Mouse (Mus musculus): ENCODE results near the gene Lrrc75b. TPM values are rescaled to one million over a fixed set of nuclear protein-coding genes. Genes with fewer than 3 reads are reported as not detected.

Gene Lrrc75b
- total and polyA plus RNA-seq, 3 experiments = not detected

GRCm38 (mm10) chr10:75552106-75552505 is 8.0 kb downstream of the Lrrc75b start:
- Histone ChIP-seq H3K9ac (ENCODE audit: control insufficient read depth, low read depth, low read length, poor library complexity, severe bottlenecking) (no peak overlapping the region), H3K9me3 (replicated peaks; ENCODE audit: insufficient read depth, low read length) (no peaks in the 10 kb centered on the region), H3K27me3 (ENCODE audit: control insufficient read depth in 1 of 2, insufficient read depth in 2 of 2, low read length in 2 of 2) (no peaks in the 10 kb centered on the region), H3K27ac (ENCODE audit: control insufficient read depth, low read depth, low read length) (no peak overlapping the region), H3K4me3 (ENCODE audit: control insufficient read depth in 1 of 2, insufficient read depth in 1 of 2, low read depth in 2 of 2, low read length in 2 of 2) (no peak overlapping the region), H3K4me1 (ENCODE audit: control insufficient read depth in 1 of 2, insufficient read depth in 2 of 2, low read length in 2 of 2) (no peaks in the 10 kb centered on the region; a peak in 1 of 4 replicates), H3K36me3 (ENCODE audit: control insufficient read depth in 1 of 2, insufficient read depth in 2 of 2, low read length in 2 of 2) (no peaks in the 10 kb centered on the region), H3K79me2 (ENCODE audit: control insufficient read depth, insufficient read depth, low read length, poor library complexity) (no peaks in the 10 kb centered on the region)
- DNase-seq (ENCODE audit: low read depth, low spot score) = no peak
- TF ChIP-seq ZNF384 (IDR thresholded peaks at IDR 0.05; ENCODE audit: low read depth, low read length) = no peak
- TF ChIP-seq POLR2AphosphoS5 (IDR thresholded peaks at IDR 0.05; ENCODE audit: borderline replicate concordance, low read depth, low read length) = no peak
- TF ChIP-seq NRF1 (IDR thresholded peaks at IDR 0.05; ENCODE audit: insufficient read depth, low read depth, low read length, poor library complexity, severe bottlenecking) = no peak
- TF ChIP-seq UBTF (IDR thresholded peaks at IDR 0.05; ENCODE audit: borderline replicate concordance, insufficient read depth, low read depth, low read length) = no peak
- no peak for TF ChIP-seq HCFC1 (IDR thresholded peaks at IDR 0.05; ENCODE audit: low read depth, low read length)
- no peak for TF ChIP-seq MAZ (IDR thresholded peaks at IDR 0.05; ENCODE audit: low read depth, low read length)
- TF ChIP-seq CHD1 (IDR thresholded peaks at IDR 0.05; ENCODE audit: low read depth, low read length) = no peak
- TF ChIP-seq ZKSCAN1 (IDR thresholded peaks at IDR 0.05; ENCODE audit: low read depth, low read length) = no peak
- no peak for TF ChIP-seq ZMIZ1 (IDR thresholded peaks at IDR 0.05; ENCODE audit: low read depth, low read length)
- no peak for TF ChIP-seq USF2 (IDR thresholded peaks at IDR 0.05; ENCODE audit: borderline replicate concordance in 1 of 2, insufficient read depth in 1 of 2, low read depth in 1 of 2, low read length in 2 of 2)
- TF ChIP-seq SMC3 (IDR thresholded peaks at IDR 0.05; ENCODE audit: low read depth, low read length) = no peak
- TF ChIP-seq TBP (IDR thresholded peaks at IDR 0.05; ENCODE audit: low read depth, low read length) = no peak
- TF ChIP-seq MAX (IDR thresholded peaks at IDR 0.05; ENCODE audit: low read length) = no peak
- no peak for TF ChIP-seq GATA1 (IDR thresholded peaks at IDR 0.05; ENCODE audit: low read depth, low read length)
- no peak for TF ChIP-seq KAT2A (conservative IDR thresholded peaks at IDR 0.05; ENCODE audit: low read depth, low read length)
- no peak for TF ChIP-seq EP300 (IDR thresholded peaks at IDR 0.05; ENCODE audit: low read depth in 1 of 2, low read length in 2 of 2)

- TF ChIP-seq SIN3A (IDR thresholded peaks at IDR 0.05; ENCODE audit: low read length) = no peak
- no peak for TF ChIP-seq TBP (IDR thresholded peaks at IDR 0.05; ENCODE audit: low read depth, low read length)
- TF ChIP-seq TAL1 (IDR thresholded peaks at IDR 0.05; ENCODE audit: low read length) = no peak
- no peak for TF ChIP-seq RAD21 (IDR thresholded peaks at IDR 0.05; ENCODE audit: low read depth, low read length)
- TF ChIP-seq RCOR1 (IDR thresholded peaks at IDR 0.05; ENCODE audit: low read depth, low read length) = no peak
- no peak for TF ChIP-seq MAFK (IDR thresholded peaks at IDR 0.05; ENCODE audit: borderline replicate concordance, low read depth, low read length)
- no peak for TF ChIP-seq SMC3 (IDR thresholded peaks at IDR 0.05; ENCODE audit: low read depth, low read length)
- TF ChIP-seq POLR2AphosphoS2 (IDR thresholded peaks at IDR 0.05; ENCODE audit: low read length) = no peak
- no peak for TF ChIP-seq BHLHE40 (IDR thresholded peaks at IDR 0.05; ENCODE audit: borderline replicate concordance, low read depth, low read length)
- TF ChIP-seq TCF12 (IDR thresholded peaks at IDR 0.05; ENCODE audit: low read depth, low read length) = no peak
- TF ChIP-seq ZMIZ1 (IDR thresholded peaks at IDR 0.05; ENCODE audit: low read depth, low read length) = no peak
- TF ChIP-seq ZKSCAN1 (IDR thresholded peaks at IDR 0.05; ENCODE audit: low read depth, low read length) = no peak
- TF ChIP-seq ETS1 (IDR thresholded peaks at IDR 0.05; ENCODE audit: low read depth, low read length) = no peak
- no peak for TF ChIP-seq HCFC1 (IDR thresholded peaks at IDR 0.05; ENCODE audit: low read depth, low read length)
- no peak for TF ChIP-seq USF2 (IDR thresholded peaks at IDR 0.05; ENCODE audit: borderline replicate concordance in 1 of 2, insufficient read depth in 1 of 2, low read depth in 1 of 2, low read length in 2 of 2)
- no peak for TF ChIP-seq MAX (IDR thresholded peaks at IDR 0.05; ENCODE audit: low read length)
- no peak for TF ChIP-seq GABPA (IDR thresholded peaks at IDR 0.05; ENCODE audit: low read depth, low read length)
- no peak for TF ChIP-seq KAT2A (conservative IDR thresholded peaks at IDR 0.05; ENCODE audit: low read depth, low read length)
Measured at GRCm38 (mm10) chr10:75551175-75551574, 9.0 kb downstream of the Lrrc75b start.

More at GRCm38 (mm10) chr10:75551175-75551574, 9.0 kb downstream of the Lrrc75b start:
- Histone ChIP-seq H3K9ac (ENCODE audit: control insufficient read depth, low read depth, low read length, poor library complexity, severe bottlenecking) (no peak overlapping the region), H3K36me3 (ENCODE audit: control insufficient read depth in 1 of 2, insufficient read depth in 2 of 2, low read length in 2 of 2) (no peaks in the 10 kb centered on the region), H3K27ac (ENCODE audit: control insufficient read depth, low read depth, low read length) (no peak overlapping the region), H3K9me3 (replicated peaks; ENCODE audit: insufficient read depth, low read length) (no peaks in the 10 kb centered on the region), H3K4me3 (ENCODE audit: control insufficient read depth in 1 of 2, insufficient read depth in 1 of 2, low read depth in 2 of 2, low read length in 2 of 2) (no peak overlapping the region), H3K27me3 (ENCODE audit: control insufficient read depth in 1 of 2, insufficient read depth in 2 of 2, low read length in 2 of 2) (no peaks in the 10 kb centered on the region), H3K79me2 (ENCODE audit: control insufficient read depth, insufficient read depth, low read length, poor library complexity) (no peaks in the 10 kb centered on the region), H3K4me1 (ENCODE audit: control insufficient read depth in 1 of 2, insufficient read depth in 2 of 2, low read length in 2 of 2) (no peaks in the 10 kb centered on the region)
- DNase-seq (ENCODE audit: low read depth, low spot score) = no peak
